Mouse (Mus musculus) olfactory bulb, adult 2 months (tissue): ENCODE results near the gene Slc35f5.

Experiments used
- CTCF ChIP-seq: fragments of 200-500 bp; IDR thresholded peaks from 2 replicates; pipeline ENCODE4 v1.5.1; 2012; ENCODE audit warnings: low read depth, mild to moderate bottlenecking, low read length, moderate library complexity; ENCODE audit not compliant: insufficient read depth
- POLR2A ChIP-seq: fragments of 200-500 bp; IDR thresholded peaks from 2 replicates; pipeline ENCODE4 v1.6.1; 2012; ENCODE audit warnings: mild to moderate bottlenecking, low read depth, low read length, moderate library complexity; ENCODE audit not compliant: insufficient read depth

DNA sequence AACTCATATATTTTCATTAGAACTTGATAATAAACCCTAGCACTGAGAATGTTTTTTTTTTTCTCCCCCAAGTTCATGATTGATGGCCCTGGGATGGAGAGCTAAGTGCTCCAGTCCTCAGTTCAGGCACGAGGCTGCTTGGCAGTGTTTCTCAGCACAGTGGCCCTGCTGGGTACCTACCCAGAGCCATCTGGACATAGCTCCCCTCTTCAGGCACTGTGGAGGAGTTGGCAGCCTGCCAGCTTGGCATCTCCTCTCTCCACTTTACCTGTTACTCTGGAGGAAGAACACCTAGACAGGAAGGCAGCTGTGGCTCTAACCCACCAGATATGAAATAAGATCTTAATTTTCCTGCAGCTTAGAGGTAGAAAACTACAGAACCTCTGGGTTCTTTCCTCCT, 83.2 kb downstream of the Slc35f5 start:
- TF ChIP-seq CTCF (no peak), POLR2A (no peak)
